Mouse (Mus musculus) lung, adult 2 months (tissue): ENCODE measurements around the gene Adgra3. TPM values are rescaled to one million over a fixed set of nuclear protein-coding genes. Genes with fewer than 3 reads are reported as not detected.

Experiments
- DNase-seq: peaks from one replicate; pipeline ENCODE4 v3.0.0; 2022
- H3K4me1 ChIP-seq: fragments of 200-500 bp; 2 replicates; pipeline ENCODE4 v1.6.1; 2011; ENCODE audit warnings: low read length; ENCODE audit not compliant: control insufficient read depth, insufficient read depth
- H3K4me3 ChIP-seq: fragments of 200-500 bp; replicated peaks from 2 replicates; pipeline ENCODE3; 2011; ENCODE audit warnings: low read depth, mild to moderate bottlenecking, control low read depth, low read length; ENCODE audit errors: extremely low read depth
- CTCF ChIP-seq: fragments of 200-500 bp; IDR thresholded peaks from 2 replicates; pipeline ENCODE4 v1.5.1; 2011; ENCODE audit warnings: mild to moderate bottlenecking, low read length, control low read depth; ENCODE audit not compliant: insufficient read depth
- POLR2A ChIP-seq: fragments of 200-500 bp; IDR thresholded peaks from 2 replicates; pipeline ENCODE4 v1.6.1; 2011; ENCODE audit warnings: low read depth, mild to moderate bottlenecking, control low read depth, low read length, borderline replicate concordance; ENCODE audit errors: extremely low read depth
- WGBS: fragments of 180-500 bp; shearing (Covaris S2); methylation state at CpG from one replicate; pipeline ENCODE4 v1.1.7; 2018; 5-methylcytosine and 5-hydroxymethylcytosine counted together
- polyA plus RNA-seq: library from polyadenylated mRNA; depleted of rRNA; stranded (reverse); fragments of >200 nt; gene quantifications from 2 replicates; pipeline ENCODE4 v1.2.3, GENCODE M21; 2012; rRNA removed

Adgra3 gene
- 37.2 and 44.1 TPM in 2 replicates for polyA plus RNA-seq

- TF ChIP-seq POLR2A, result peak; percentile 43; the same call in 1 of the 2 replicates
- TF ChIP-seq CTCF, result no peak
Observed at GRCm38 (mm10) chr5:50058421-50059286, at the start of gene Adgra3. Gene Adgra3, minus strand, starts transcription at chr5:50059006.

GRCm38 (mm10) chr5:50083441-50083840 is 24.6 kb upstream of the Adgra3 start:
- Histone ChIP-seq H3K4me3 (no peak overlapping the region), H3K4me1 (no peaks in the 10 kb centered on the region)
- 66% methylated on average over 1 of the region's 1 CpGs for WGBS
- TF ChIP-seq POLR2A (no peak), CTCF (no peak)
- no peak for DNase-seq

More at GRCm38 (mm10) chr5:50058421-50059286, at the start of gene Adgra3:
- peak; percentile 78 for DNase-seq
- Histone ChIP-seq H3K4me3 (peak within 1 kb of the TSS; percentile 86), H3K4me1 (peaks cover 6% of the 10 kb centered on the region)
- under 1% methylated on average over 113 of the region's 113 CpGs for WGBS

- DNase-seq, result no peak
- H3K4me1 ChIP-seq, result no peaks in the 10 kb centered on the region
Observed at GRCm38 (mm10) chr5:50074245-50074644, 15.4 kb upstream of the Adgra3 start.

GRCm38 (mm10) chr5:50064236-50064635 is 5.4 kb upstream of the Adgra3 start:
- WGBS, result 58% methylated on average over 3 of the region's 3 CpGs
- Histone ChIP-seq H3K4me3 (no peak overlapping the region), H3K4me1 (peaks cover 3% of the 10 kb centered on the region; the same call in 1 of the 2 replicates)
- no peak for DNase-seq
- no peak for TF ChIP-seq POLR2A
- TF ChIP-seq CTCF, result no peak

More at GRCm38 (mm10) chr5:50074245-50074644, 15.4 kb upstream of the Adgra3 start:
- TF ChIP-seq CTCF (no peak), POLR2A (no peak)
- no peak overlapping the region for H3K4me3 ChIP-seq

GRCm38 (mm10) chr5:50059586-50059985 is 780 bp upstream of the Adgra3 start:
- no peak overlapping the region for H3K4me3 ChIP-seq
- DNase-seq, result peak; percentile 29
- whole genome bisulfite sequencing, result 68% methylated on average over 7 of the region's 7 CpGs

GRCm38 (mm10) chr5:50057612-50058420 is 990 bp downstream of the Adgra3 start:
- WGBS, result 4% methylated on average over 26 of the region's 26 CpGs
- DNase-seq, result peak; percentile 39
- TF ChIP-seq POLR2A (no peak), CTCF (no peak)
- Histone ChIP-seq H3K4me1 (peaks cover 9% of the 10 kb centered on the region), H3K4me3 (peak overlapping the region; percentile 86)

More at GRCm38 (mm10) chr5:50059586-50059985, 780 bp upstream of the Adgra3 start:
- peaks cover 6% of the 10 kb centered on the region for H3K4me1 ChIP-seq
- TF ChIP-seq CTCF, result no peak
- peak; percentile 22; the same call in 1 of the 2 replicates for TF ChIP-seq POLR2A

- DNase-seq, result no peak
- H3K4me3 ChIP-seq, result no peak overlapping the region
- H3K4me1 ChIP-seq, result peaks cover 13% of the 10 kb centered on the region
- WGBS, result 57% methylated on average over 4 of the region's 4 CpGs
- TF ChIP-seq POLR2A, result no peak
- no peak for TF ChIP-seq CTCF
Observed at GRCm38 (mm10) chr5:50052456-50052855, 6.3 kb downstream of the Adgra3 start.

DNA sequence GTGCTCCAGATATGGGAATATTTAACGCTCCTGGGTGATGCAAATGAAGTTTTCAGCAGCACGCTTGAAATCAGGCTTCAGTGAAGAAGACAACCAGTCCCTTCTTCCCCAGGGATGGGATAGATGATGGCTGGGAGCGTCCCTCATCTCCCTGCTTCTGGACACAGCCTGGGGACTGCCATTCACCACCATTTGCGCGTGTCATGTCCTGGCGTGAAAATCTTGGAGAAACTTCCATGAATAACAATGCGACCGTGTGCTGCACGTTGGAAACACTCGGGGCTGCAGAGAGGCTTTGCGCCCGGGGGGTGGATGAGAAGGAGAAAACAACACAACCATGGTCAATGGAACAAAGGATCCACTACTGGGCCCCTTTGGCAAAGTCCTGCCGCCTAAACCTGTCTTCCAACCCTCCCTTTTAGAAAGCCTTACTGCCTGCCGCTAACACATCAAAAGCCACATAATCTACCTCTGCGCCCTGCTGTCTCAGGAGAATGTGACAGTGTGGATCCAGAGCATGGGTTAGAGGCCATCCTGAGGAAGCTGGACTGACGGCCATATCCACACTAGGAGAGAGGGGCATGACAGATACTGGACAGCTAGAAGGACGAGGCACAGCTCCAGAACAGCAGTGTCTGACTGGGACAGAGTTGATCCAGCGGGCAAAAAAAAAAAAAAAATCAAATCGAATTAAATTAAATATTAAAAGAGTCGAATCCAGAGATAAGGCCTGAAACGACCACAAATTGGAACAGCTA is 8.0 kb downstream of the Adgra3 start:
- H3K4me3 ChIP-seq, result no peak overlapping the region
- no peak for DNase-seq
- TF ChIP-seq CTCF, result no peak

DNA sequence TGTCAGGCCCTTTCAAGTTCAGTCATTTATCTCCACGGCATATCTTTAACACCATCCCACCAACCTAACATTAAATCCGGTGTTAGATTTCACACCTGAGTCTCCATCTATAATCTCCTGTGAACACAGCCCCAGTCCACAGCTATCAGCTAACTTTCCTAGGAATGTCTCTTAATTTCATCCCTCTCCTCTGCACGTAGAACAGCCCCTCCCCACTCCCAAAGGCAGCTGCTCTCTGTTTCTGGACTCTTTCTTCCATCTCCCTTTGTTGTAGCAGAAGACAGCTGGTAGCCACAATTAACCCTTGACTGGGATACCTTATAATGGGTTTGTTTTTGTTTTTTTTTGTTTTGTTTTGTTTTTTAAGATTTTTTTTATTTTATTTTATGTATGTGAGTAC is 8.8 kb downstream of the Adgra3 start:
- WGBS, result 72% methylated on average over 3 of the region's 3 CpGs
- peaks cover 11% of the 10 kb centered on the region for H3K4me1 ChIP-seq
- no peak for TF ChIP-seq CTCF
- no peak for TF ChIP-seq POLR2A

More for the DNA sequence above, 8.0 kb downstream of the Adgra3 start:
- H3K4me1 ChIP-seq, result peaks cover 11% of the 10 kb centered on the region
- WGBS, result 86% methylated on average over 21 of the region's 21 CpGs

More for the DNA sequence above, 8.8 kb downstream of the Adgra3 start:
- H3K4me3 ChIP-seq, result no peak overlapping the region
- no peak for DNase-seq
